Mouse (Mus musculus): ENCODE data around the gene Saa1.

Saa1 gene

DNA sequence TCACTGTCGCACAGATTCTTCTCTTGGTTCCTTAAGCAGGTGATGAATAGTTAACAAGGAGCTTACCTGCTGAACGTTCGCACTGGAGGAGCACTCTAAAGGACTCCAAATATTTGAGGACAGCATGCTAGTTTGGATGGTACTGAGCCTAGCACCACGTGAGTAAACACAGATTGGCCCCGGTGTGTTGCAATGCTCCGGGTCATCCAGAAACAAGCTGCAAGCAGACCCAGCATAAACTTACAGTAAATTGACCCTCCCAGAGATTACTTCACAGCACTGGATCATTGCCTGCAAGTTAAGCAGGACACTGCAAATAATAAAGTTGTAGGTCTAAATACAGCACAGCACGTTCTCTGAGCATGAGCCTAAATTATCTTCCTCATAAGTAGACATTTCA is 23.3 kb downstream of the Saa1 start:
- no peak for DNase-seq (ENCODE audit: extremely low read depth, insufficient read length, low spot score)

GRCm38 (mm10) chr7:46718591-46719270 is 24.0 kb downstream of the Saa1 start:
- DNase-seq (ENCODE audit: extremely low read depth, insufficient read length, low spot score), result no peak

DNA sequence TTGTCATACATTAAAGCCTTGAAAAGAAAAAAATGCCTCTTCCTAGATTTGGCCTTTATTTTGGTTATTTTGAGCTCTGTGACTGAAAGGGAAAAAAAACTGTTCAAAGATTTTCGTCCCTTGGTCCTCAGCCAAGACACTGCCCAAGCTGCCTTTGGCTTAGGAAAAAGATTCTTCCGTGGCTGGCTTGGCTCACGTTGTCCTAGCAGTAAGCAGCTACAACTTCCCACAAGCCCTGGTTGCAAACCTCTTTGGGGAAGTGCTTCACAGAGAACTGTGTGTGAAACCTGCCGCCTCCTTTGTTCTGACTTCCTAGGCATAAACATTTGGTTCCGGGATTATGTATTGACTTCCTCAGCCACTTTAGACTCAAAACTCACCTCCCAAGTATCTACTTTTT is 25.9 kb downstream of the Saa1 start:
- no peak for DNase-seq (ENCODE audit: extremely low read depth, insufficient read length, low spot score)

GRCm38 (mm10) chr7:46715600-46715999 is 27.2 kb downstream of the Saa1 start, which contains the start of gene Saa3:
Gene Saa3 (minus strand): TSS chr7:46715700.
- DNase-seq (ENCODE audit: extremely low read depth, insufficient read length, low spot score), result no peak

DNA sequence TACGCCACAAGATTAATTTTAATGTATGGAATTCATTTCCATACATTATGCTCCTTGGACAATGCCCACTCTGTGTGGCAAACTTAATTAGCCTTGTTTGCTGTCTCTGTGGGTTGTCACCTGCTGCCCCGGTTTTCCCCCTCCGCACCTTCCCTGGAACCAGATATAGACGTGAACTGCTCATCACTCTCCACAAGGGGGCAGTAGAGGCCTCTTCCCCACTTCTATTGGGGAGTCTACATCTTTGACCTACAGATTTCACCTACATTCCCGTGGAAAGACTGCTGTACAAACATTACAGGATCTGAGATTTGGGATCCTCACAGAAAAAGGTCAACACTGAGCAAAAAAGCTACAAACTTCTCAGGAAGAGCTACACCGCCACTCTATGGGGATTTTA is 28.3 kb downstream of the Saa1 start:
- DNase-seq (ENCODE audit: extremely low read depth, insufficient read length, low spot score), result no peak

GRCm38 (mm10) chr7:46712250-46712649 is 30.5 kb downstream of the Saa1 start:
- no peak for DNase-seq (ENCODE audit: extremely low read depth, insufficient read length, low spot score)

DNA sequence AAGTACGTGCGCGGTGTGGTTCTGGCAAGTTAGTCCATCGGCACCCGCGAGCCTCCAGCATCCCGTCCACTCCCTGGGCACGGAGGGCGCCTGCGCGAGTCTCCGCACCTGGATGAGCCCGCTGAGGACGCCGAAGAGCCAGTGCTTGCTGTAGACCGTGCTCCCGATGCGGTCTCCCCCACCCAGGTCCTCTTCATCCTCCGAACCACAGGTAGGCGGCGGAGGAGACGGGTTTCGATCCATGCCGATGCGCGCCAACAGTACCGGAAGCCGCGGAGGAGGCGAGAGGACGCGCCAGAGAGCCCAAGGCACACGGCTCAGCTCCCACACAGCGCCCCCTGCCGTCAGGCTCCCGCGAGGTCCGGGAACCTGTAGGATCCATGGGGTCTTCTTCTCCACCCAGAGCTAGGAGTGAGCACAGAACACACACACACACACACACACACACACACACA is 32.4 kb downstream of the Saa1 start, which contains the start of gene Saal1:
TSS of gene Saal1 (minus strand) at position 291 of the 455 bp plus-strand sequence.
- peak; percentile 86 for DNase-seq (ENCODE audit: extremely low read depth, insufficient read length, low spot score)

GRCm38 (mm10) chr7:46700521-46701025 is 42.2 kb downstream of the Saa1 start:
- no peak for DNase-seq (ENCODE audit: extremely low read depth, insufficient read length, low spot score)

DNA sequence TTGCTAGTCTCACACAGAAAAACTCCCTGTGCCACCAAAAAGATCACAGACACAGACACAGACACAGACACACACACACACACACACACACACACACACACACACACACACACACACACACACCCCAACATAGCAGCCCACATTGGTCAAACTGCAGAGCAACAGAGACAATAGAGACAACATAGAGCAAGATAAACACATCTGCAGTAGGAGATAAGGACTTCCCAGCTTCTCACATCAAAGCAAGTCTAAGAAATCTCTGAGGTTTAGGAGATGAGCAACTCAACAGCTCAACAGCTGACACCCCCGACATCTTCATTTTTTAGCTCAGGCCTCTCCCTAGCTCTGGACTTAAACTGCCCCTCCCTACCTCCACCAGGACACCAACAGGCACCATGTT is 46.0 kb downstream of the Saa1 start:
- no peak for DNase-seq (ENCODE audit: extremely low read depth, insufficient read length, low spot score)
